In the genomic region with DNA sequence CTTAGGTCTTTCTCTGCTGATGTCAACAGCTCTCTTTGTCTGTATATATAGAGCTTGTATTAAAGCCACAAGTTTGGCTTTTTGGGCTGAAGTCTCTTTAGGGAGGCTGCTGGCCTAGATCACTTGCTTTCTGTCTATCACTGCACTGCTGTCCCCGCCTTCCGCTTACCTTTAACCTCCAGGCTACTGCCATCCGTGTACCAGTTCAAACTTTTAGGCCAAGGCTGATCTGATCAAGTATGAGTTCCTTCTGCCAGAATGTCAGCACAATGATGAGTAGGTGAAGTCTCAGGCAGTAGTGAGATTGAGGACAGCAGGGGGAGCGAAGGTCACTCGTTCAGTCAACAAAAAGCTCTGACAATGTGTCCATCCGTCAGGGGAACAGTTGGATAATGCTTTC, we compare ENCODE assay signal across 5 mouse cellular contexts. TPM values are rescaled to one million over a fixed set of nuclear protein-coding genes. Genes with fewer than 3 reads are reported as not detected.
A peak's percentile ranks its signal among the peaks of the same experiment; 100 is the strongest.
DNase-seq lines count a peak whose midpoint lies in the region; ATAC-seq lines count a peak whose summit lies in the region.
"Not testable (repeated sequence)": the region's sequence is repeated elsewhere in the genome, so short reads cannot be mapped to it uniquely, and the experiment has no call there.

No protein-coding gene starts in this region.

- peak; percentile 4 for DNase-seq in 416B (ENCODE audit: low read depth)
- peak; percentile 56 for DNase-seq in adrenal gland, adult 2 months
- DNase-seq in adrenal gland, postnatal 10 days, result peak; percentile 9
- peak; percentile 45 for DNase-seq in heart, adult 11 months

- H3K9ac ChIP-seq in liver, embryonic 16.5 days (ENCODE audit: low read depth, low read length), result not testable (repeated sequence)

- not testable (repeated sequence) for H3K4me3 ChIP-seq in liver, embryonic 16.5 days (ENCODE audit: low read depth, low read length)

- not testable (repeated sequence) for H3K36me3 ChIP-seq in liver, embryonic 16.5 days (ENCODE audit: control insufficient read depth, insufficient read depth)

- H3K9me3 ChIP-seq in liver, embryonic 16.5 days (replicated peaks; ENCODE audit: control insufficient read depth, low read length), result not testable (repeated sequence)

- not testable (repeated sequence) for H3K4me2 ChIP-seq in liver, embryonic 16.5 days (ENCODE audit: low read depth, low read length)

- not testable (repeated sequence) for H3K27me3 ChIP-seq in liver, embryonic 16.5 days (ENCODE audit: control insufficient read depth, insufficient read depth, low read depth, low read length)

- 0 out of 2 replicates have a peak, but pooled peaks have one; percentile 35 for ATAC-seq in liver, embryonic 16.5 days (ENCODE audit: low read depth)

- WGBS in liver, embryonic 16.5 days (ENCODE audit: insufficient replicate concordance), result 63% methylated on average over 3 of the region's 6 CpGs

- H3K27ac ChIP-seq in liver, embryonic 16.5 days (ENCODE audit: low read length), result not testable (repeated sequence)

- H3K4me1 ChIP-seq in liver, embryonic 16.5 days (ENCODE audit: control insufficient read depth, low read depth, low read length), result not testable (repeated sequence)

RNA-seq across cellular contexts. Expression of gene Mrpl21, which starts 57.4 kb away (rescaled TPM):
- total RNA-seq in adrenal gland, adult 2 months (2021), result 10 to 100 TPM; 70.0 to 74.6 TPM
- polyA plus RNA-seq in adrenal gland, adult 2 months (2012; rRNA removed), result 56.4 and 65.9 TPM in 2 replicates
- 10 to 100 TPM; 82.2 to 91.3 TPM for total RNA-seq in adrenal gland, postnatal 10 days (2021)
- 45.4 and 46.6 TPM in 2 replicates for polyA plus RNA-seq in liver, embryonic 16.5 days (2015; fragmentation: Nextera tagmentation; extraction: Ambion mirVana)

RNA-seq across cellular contexts. Expression of gene Ighmbp2, which starts 57.6 kb away (rescaled TPM):
- total RNA-seq in adrenal gland, adult 2 months (2021), result 1 to 10 TPM; 4.9 to 7.1 TPM
- 4.6 and 5.9 TPM in 2 replicates for polyA plus RNA-seq in adrenal gland, adult 2 months (2012; rRNA removed)
- 1 to 10 TPM; 5.8 to 8.4 TPM for total RNA-seq in adrenal gland, postnatal 10 days (2021)
- 2.5 and 2.6 TPM in 2 replicates for polyA plus RNA-seq in liver, embryonic 16.5 days (2015; fragmentation: Nextera tagmentation; extraction: Ambion mirVana)

Comparison
In these comparisons a context has a peak if more than half of its experiments do, and no peak if none do; other contexts are left out.
1. DNase-seq: peak in every context shown above with its lines; median percentile 56 in adrenal gland, adult 2 months; 45 in heart, adult 11 months; 9 in adrenal gland, postnatal 10 days; 4 in 416B.